Mouse (Mus musculus) CD4-positive helper T cell, adult 2 months (primary cell): Measurements from ENCODE around the gene Luzp1.

Source experiments
- DNase-seq: peaks from one replicate; pipeline ENCODE4 v3.0.0-alpha.2; 2012; ENCODE audit warnings: low read depth, missing footprints, low spot score

Gene Luzp1

GRCm38 (mm10) chr4:136462086-136462838 is 7.3 kb upstream of the Luzp1 start, which contains the start of gene 6030445D17Rik:
6030445D17Rik (plus strand) TSS chr4:136462250.
- peak; percentile 75 for DNase-seq

DNA sequence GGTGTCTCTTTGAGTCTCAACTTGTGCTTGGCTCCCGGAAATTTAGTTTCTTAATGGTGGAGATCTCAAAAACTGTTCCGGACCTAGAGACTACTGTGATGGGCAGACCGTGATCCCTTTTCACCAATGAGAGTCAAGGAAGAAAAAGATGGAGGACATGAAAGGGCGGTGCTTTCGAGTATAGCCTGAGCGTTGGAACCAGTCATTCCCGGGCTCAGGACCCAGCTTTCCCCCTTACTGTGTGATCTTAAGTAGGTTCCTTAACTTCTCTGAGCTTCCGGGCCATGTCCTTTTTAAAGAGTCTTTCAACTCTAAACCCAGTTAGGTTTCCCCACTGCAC is 6.8 kb upstream of the Luzp1 start:
- no peak for DNase-seq

GRCm38 (mm10) chr4:136463436-136463835 is 6.1 kb upstream of the Luzp1 start:
- no peak for DNase-seq

GRCm38 (mm10) chr4:136466226-136466625 is 3.3 kb upstream of the Luzp1 start:
- DNase-seq: no peak

GRCm38 (mm10) chr4:136468553-136469327 is 821 bp upstream of the Luzp1 start:
- peak; percentile 41 for DNase-seq

- DNase-seq: no peak
Measured at GRCm38 (mm10) chr4:136469941-136470346, 383 bp downstream of the Luzp1 start.

DNA sequence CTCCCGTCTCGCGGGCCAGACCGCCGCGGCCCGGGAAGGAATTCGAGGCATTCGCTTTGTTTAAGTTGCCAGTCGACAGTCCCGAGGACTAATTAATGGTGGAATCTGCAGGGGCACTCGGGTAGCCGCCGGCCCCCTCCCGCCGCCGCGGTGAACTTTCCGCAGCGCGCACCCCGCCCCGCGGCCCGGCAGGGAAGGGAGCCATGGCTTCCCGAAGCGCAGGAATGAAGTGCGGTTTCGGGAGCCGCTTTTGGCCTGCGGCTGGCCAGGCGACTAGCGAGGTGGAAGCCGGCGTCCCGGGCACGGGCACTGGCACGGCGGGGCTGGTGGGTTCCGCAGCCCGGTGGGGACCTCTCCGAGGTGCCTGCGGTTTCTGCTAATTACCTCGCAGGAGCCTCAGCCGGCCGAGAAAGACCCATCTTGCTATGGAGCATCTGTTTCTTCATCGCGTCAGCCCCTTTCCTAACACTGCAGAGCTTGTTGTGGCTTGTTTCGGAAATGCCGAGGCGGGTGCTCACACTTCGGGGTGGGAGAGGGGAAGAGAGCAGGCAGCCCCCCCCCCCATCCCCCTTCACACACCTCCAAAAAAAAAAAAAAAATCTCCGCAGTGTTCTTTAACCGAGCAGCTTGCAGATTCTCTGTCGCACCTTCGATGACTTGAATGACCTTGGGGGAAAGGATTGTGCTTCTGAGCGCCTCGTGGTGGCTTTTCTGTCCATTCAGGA is 948 bp downstream of the Luzp1 start:
- DNase-seq: peak; percentile 60

GRCm38 (mm10) chr4:136476692-136477091 is 7.1 kb downstream of the Luzp1 start:
- no peak for DNase-seq

DNA sequence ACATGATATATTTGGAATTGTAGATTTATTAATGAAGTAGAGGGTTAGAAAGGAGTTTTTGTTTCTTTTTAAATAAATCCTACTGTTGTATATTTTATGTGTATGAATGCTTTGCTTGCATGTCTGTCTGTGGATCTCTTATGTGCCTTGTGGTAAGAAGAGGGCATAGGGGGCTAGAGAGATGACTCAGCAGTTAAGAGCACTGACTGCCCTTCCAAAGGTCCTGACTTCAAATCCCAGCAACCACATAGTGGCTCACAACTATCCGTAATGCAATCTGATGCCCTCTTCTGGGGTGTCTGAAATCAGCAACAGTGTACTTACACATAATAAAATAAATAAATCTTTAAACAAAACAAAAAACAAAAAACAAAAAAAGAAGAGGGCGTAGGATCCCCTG is 17.0 kb downstream of the Luzp1 start:
- DNase-seq: no peak

GRCm38 (mm10) chr4:136495993-136496392 is 26.4 kb downstream of the Luzp1 start:
- no peak for DNase-seq

DNA sequence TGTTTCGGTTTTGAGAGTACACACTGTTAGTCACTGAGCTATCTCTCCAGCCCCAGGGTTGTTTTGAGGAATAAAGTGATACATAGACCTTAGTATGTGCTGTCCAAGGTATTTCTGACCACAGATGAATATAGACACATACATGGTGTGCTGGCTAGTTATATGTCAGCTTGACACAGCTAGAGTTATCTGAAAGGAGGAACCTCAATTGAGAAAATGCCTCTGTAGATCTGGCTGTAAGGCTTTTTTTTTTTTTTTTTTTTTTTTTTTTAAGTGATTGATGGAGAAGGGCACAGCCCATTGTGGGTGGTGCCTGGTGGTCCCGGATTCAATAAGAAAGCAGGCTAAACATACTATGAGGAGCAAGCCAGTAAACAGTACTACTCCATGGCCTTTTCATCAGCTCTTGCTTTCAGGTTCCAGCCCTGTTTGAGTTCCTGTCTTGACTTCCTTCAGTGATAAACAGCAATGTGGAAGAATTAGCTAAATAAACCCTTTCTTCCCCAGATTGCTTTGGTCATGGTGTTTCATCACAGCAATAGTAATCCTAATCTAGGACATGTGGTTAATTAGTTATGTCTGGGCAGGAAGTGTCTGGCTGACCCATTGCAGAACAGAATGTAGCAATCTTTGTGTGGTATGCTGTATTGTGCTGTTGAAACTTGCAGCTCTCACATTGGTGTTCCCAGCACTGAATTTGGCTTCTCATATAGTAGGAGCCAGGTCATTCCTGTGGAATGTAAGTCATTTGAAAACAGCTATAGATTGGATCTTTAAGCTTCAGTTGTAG is 36.1 kb downstream of the Luzp1 start:
- DNase-seq: no peak

DNA sequence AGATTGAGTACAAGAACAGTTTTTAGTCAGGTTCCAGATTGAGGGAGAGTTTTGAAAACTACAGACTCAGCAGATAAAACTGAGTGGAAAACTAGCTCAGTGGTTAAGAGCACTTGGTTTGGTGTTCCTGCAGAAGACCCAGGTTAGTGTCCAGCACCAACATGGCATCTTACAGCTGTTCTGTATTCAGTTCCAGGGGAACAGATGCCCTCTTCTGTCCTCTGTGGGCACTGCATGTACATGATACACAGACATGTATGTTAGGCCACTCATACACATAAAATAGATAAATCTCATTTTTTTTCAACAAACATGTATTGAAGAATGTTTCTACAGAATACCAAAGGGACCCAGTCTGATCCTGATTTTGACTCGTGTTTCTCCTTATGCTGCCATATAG is 40.3 kb downstream of the Luzp1 start:
- peak; percentile 50 for DNase-seq

DNA sequence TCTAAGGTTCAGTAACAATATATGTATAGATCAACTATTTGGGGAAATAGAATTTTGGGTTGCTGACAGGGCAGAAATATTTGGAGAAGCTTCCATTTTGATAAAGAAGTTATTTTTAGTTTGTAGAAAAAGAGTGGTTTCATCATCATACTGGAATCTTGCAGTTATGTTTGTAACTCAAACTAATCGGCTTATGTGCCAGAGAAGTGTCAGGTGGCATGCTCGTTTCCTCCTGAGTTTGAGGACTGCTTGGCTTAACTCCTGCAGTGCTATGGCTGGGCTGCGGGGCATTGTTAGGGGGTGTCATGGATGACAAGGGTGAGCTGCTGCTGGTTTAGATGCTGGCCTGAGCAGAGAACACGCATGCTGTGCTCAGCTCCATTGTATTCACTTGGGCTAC is 42.1 kb downstream of the Luzp1 start:
- DNase-seq: no peak

DNA sequence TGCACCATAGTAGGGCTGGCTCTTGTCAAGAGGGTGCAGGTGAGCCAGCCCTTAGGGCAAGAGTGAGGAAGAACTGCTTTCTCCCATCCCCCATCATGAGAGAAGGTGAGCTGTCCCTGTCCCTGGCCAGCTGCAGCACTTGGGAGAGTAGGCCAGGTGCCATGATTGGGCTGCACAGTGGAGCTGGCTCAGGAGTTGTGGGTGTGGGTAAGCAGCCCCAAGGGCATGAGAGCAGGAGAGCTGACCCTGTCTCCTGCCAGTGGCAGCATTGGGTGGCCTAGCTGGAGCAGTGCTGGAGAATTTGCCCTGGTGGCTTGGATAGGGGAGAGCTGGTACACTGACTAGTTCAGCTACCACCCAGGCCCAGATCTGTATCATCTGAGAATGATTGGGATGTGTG is 43.3 kb downstream of the Luzp1 start:
- DNase-seq: no peak

GRCm38 (mm10) chr4:136518141-136518540 is 48.6 kb downstream of the Luzp1 start:
- DNase-seq: no peak

- DNase-seq: no peak
Measured at GRCm38 (mm10) chr4:136518576-136518975, 49.0 kb downstream of the Luzp1 start.

GRCm38 (mm10) chr4:136519866-136520265 is 50.3 kb downstream of the Luzp1 start:
- DNase-seq: no peak

GRCm38 (mm10) chr4:136521898-136522297 is 52.3 kb downstream of the Luzp1 start:
- DNase-seq: no peak

GRCm38 (mm10) chr4:136524309-136524708 is 54.7 kb downstream of the Luzp1 start:
- DNase-seq: no peak

GRCm38 (mm10) chr4:136526412-136526811 is 56.9 kb downstream of the Luzp1 start:
- DNase-seq: peak; percentile 50

- DNase-seq: no peak
Measured at GRCm38 (mm10) chr4:136545151-136545550, 75.6 kb downstream of the Luzp1 start.
